Mouse (Mus musculus): ENCODE measurements at regions not wholly inside any gene's neighbourhood (a gene's known extent, or its start where the extent isn't known, plus 50 kb on each side); places are given as distances from the start of the nearest gene placed in this dataset.

GRCm38 (mm10) chr6:36004701-36005100 is 383.2 kb upstream of the Chrm2 start:
- Histone ChIP-seq H3K4me1 (no peaks in the 10 kb centered on the region), H3K9me3 (no peaks in the 10 kb centered on the region), H3K9ac (no peak overlapping the region), H3K36me3 (replicated peaks) (no peaks in the 10 kb centered on the region), H3K4me3 (no peak overlapping the region), H3K27ac (no peak overlapping the region), H3K27me3 (replicated peaks) (no peaks in the 10 kb centered on the region), H3K4me2 (no peak overlapping the region)
- no peak for ATAC-seq (replicated peaks)
- 43% methylated on average over 1 of the region's 1 CpGs for WGBS

GRCm38 (mm10) chr6:36002090-36002489 is 385.8 kb upstream of the Chrm2 start:
- Histone ChIP-seq H3K27me3 (replicated peaks) (no peaks in the 10 kb centered on the region), H3K36me3 (replicated peaks) (no peaks in the 10 kb centered on the region), H3K4me3 (no peak overlapping the region), H3K4me2 (no peak overlapping the region), H3K27ac (no peak overlapping the region), H3K9ac (no peak overlapping the region), H3K4me1 (0 out of 2 replicates have a peak, but pooled peaks cover 3% of the 10 kb centered on the region), H3K9me3 (no peaks in the 10 kb centered on the region)
- ATAC-seq (replicated peaks): no peak
- 79% methylated on average over 3 of the region's 3 CpGs for WGBS

DNA sequence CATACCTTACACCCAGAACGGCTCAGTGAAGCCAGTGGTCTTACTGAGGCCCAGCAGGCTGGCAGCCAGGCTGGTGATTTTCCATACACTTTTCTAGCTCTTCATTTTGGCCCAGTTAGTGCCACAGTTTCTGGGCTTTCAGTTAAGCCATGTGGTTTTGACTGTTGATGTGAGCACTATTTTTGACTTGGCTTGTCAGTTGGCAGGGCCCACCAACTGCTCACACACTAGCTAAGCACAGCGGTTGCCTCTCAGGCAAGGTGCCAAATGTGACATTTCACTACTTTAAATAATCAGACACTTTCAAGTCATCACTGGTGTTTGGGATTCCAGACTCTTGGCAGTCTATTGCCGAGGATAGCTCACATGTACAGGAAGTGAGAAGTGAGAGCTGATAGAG is 399.0 kb upstream of the Chrm2 start:
- ATAC-seq (replicated peaks): no peak

GRCm38 (mm10) chr6:35940071-35940470 is 400.4 kb upstream of the Mtpn start:
- ATAC-seq (replicated peaks): no peak
- H3K4me3 ChIP-seq: no peak overlapping the region
- WGBS: 87% methylated on average over 1 of the region's 1 CpGs

More for the DNA sequence above, 399.0 kb upstream of the Chrm2 start:
- Histone ChIP-seq H3K27ac (no peak overlapping the region), H3K36me3 (replicated peaks) (no peaks in the 10 kb centered on the region), H3K4me1 (no peaks in the 10 kb centered on the region), H3K9me3 (no peaks in the 10 kb centered on the region), H3K27me3 (replicated peaks) (no peaks in the 10 kb centered on the region), H3K4me2 (no peak overlapping the region), H3K9ac (no peak overlapping the region), H3K4me3 (no peak overlapping the region)
- 62% methylated on average over 3 of the region's 3 CpGs for WGBS

DNA sequence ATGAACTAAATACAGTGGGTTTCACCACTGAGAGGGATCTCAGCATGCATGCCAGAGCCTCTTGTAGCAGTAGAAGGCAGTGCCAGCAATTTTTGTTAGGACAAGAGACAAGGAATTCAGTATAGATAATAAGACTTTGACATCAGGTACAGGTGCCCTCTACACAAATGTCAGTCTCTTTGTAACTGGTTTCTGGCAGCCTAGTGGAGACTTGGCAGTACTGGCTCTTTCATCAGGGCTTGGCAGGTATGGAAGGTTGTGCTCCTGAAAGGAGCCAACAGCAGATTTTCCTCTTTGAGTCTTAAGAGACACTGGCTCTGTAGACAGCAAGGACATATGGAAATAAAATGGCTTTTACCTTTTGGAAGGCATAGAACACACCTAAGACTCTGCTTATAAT is 384.5 kb upstream of the Mtpn start:
- no peak overlapping the region for H3K27ac ChIP-seq
- no peak overlapping the region for H3K4me3 ChIP-seq
- no peaks in the 10 kb centered on the region for H3K36me3 ChIP-seq (replicated peaks)
- ATAC-seq (replicated peaks): no peak
- no peak overlapping the region for H3K4me2 ChIP-seq
- no peaks in the 10 kb centered on the region for H3K4me1 ChIP-seq
- no peaks in the 10 kb centered on the region for H3K27me3 ChIP-seq (replicated peaks)
- H3K9me3 ChIP-seq: no peaks in the 10 kb centered on the region
- no peak overlapping the region for H3K9ac ChIP-seq

More at GRCm38 (mm10) chr6:35940071-35940470, 400.4 kb upstream of the Mtpn start:
- H3K4me2 ChIP-seq: no peak overlapping the region
- no peaks in the 10 kb centered on the region for H3K36me3 ChIP-seq (replicated peaks)
- H3K27me3 ChIP-seq (replicated peaks): no peaks in the 10 kb centered on the region
- no peak overlapping the region for H3K9ac ChIP-seq
- H3K27ac ChIP-seq: no peak overlapping the region
- no peaks in the 10 kb centered on the region for H3K4me1 ChIP-seq
- H3K9me3 ChIP-seq: no peaks in the 10 kb centered on the region

GRCm38 (mm10) chr6:35897990-35898389 is 358.3 kb upstream of the Mtpn start:
- Histone ChIP-seq H3K27me3 (replicated peaks) (no peaks in the 10 kb centered on the region), H3K4me3 (no peak overlapping the region), H3K9me3 (no peaks in the 10 kb centered on the region), H3K4me1 (no peaks in the 10 kb centered on the region), H3K27ac (no peak overlapping the region), H3K36me3 (replicated peaks) (no peaks in the 10 kb centered on the region), H3K9ac (no peak overlapping the region), H3K4me2 (no peak overlapping the region)
- whole genome bisulfite sequencing: 48% methylated on average over 2 of the region's 2 CpGs
- ATAC-seq (replicated peaks): no peak

- no peak overlapping the region for H3K4me2 ChIP-seq
These were observed 356.0 kb upstream of the Mtpn start for GRCm38 (mm10) chr6:35895692-35896091.

GRCm38 (mm10) chr6:35874671-35875070 is 335.0 kb upstream of the Mtpn start:
- ATAC-seq (replicated peaks): no peak
- H3K27ac ChIP-seq: no peak overlapping the region
- 87% methylated on average over 6 of the region's 6 CpGs for WGBS

More at GRCm38 (mm10) chr6:35895692-35896091, 356.0 kb upstream of the Mtpn start:
- Histone ChIP-seq H3K27ac (no peak overlapping the region), H3K9me3 (no peaks in the 10 kb centered on the region), H3K4me1 (no peaks in the 10 kb centered on the region), H3K27me3 (replicated peaks) (no peaks in the 10 kb centered on the region), H3K9ac (no peak overlapping the region), H3K4me3 (no peak overlapping the region), H3K36me3 (replicated peaks) (no peaks in the 10 kb centered on the region)
- no peak for ATAC-seq (replicated peaks)
- 89% methylated on average over 2 of the region's 2 CpGs for WGBS

GRCm38 (mm10) chr6:35871388-35871787 is 331.7 kb upstream of the Mtpn start:
- no peaks in the 10 kb centered on the region for H3K27me3 ChIP-seq (replicated peaks)
- ATAC-seq (replicated peaks): no peak
- WGBS: 72% methylated on average over 7 of the region's 7 CpGs

More at GRCm38 (mm10) chr6:35874671-35875070, 335.0 kb upstream of the Mtpn start:
- H3K9ac ChIP-seq: no peak overlapping the region
- no peaks in the 10 kb centered on the region for H3K9me3 ChIP-seq
- no peaks in the 10 kb centered on the region for H3K4me1 ChIP-seq
- H3K4me3 ChIP-seq: no peak overlapping the region
- no peak overlapping the region for H3K4me2 ChIP-seq
- H3K27me3 ChIP-seq (replicated peaks): no peaks in the 10 kb centered on the region
- no peaks in the 10 kb centered on the region for H3K36me3 ChIP-seq (replicated peaks)

DNA sequence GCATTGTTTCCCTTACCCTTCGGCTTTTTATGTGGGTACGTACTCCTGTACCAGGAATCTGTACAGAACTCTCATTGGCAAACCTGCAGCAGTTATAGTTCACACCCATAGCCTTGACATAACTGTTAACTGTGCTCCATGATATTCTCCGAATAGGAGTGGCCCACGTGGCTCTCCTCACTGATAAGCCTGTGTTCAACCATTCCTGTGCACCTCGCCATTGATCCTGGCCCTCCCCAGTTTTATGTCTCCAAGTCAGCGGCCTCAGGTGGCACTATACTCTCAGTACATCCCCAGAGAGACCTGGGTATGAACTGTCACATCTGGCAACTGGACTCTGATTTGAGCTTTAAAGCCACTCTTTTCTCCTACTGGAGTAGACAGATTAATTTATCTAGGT is 324.5 kb upstream of the Mtpn start:
- 82% methylated on average over 6 of the region's 6 CpGs for WGBS
- no peak for ATAC-seq (replicated peaks)
- H3K4me3 ChIP-seq: no peak overlapping the region
- H3K4me1 ChIP-seq: no peaks in the 10 kb centered on the region
- H3K4me2 ChIP-seq: no peak overlapping the region
- no peak overlapping the region for H3K9ac ChIP-seq
- H3K36me3 ChIP-seq (replicated peaks): no peaks in the 10 kb centered on the region
- no peaks in the 10 kb centered on the region for H3K27me3 ChIP-seq (replicated peaks)
- no peaks in the 10 kb centered on the region for H3K9me3 ChIP-seq
- no peak overlapping the region for H3K27ac ChIP-seq

More at GRCm38 (mm10) chr6:35871388-35871787, 331.7 kb upstream of the Mtpn start:
- Histone ChIP-seq H3K4me2 (no peak overlapping the region), H3K9me3 (no peaks in the 10 kb centered on the region), H3K4me3 (no peak overlapping the region), H3K36me3 (replicated peaks) (no peaks in the 10 kb centered on the region), H3K4me1 (no peaks in the 10 kb centered on the region), H3K27ac (no peak overlapping the region), H3K9ac (no peak overlapping the region)

- no peaks in the 10 kb centered on the region for H3K27me3 ChIP-seq (replicated peaks)
- H3K4me1 ChIP-seq: no peaks in the 10 kb centered on the region
- no peak overlapping the region for H3K27ac ChIP-seq
- WGBS: 85% methylated on average over 5 of the region's 5 CpGs
- H3K9me3 ChIP-seq: no peaks in the 10 kb centered on the region
- H3K4me3 ChIP-seq: no peak overlapping the region
- no peak overlapping the region for H3K4me2 ChIP-seq
- no peaks in the 10 kb centered on the region for H3K36me3 ChIP-seq (replicated peaks)
- H3K9ac ChIP-seq: no peak overlapping the region
- ATAC-seq (replicated peaks): no peak
These were observed 314.3 kb upstream of the Mtpn start for GRCm38 (mm10) chr6:35853993-35854392.

DNA sequence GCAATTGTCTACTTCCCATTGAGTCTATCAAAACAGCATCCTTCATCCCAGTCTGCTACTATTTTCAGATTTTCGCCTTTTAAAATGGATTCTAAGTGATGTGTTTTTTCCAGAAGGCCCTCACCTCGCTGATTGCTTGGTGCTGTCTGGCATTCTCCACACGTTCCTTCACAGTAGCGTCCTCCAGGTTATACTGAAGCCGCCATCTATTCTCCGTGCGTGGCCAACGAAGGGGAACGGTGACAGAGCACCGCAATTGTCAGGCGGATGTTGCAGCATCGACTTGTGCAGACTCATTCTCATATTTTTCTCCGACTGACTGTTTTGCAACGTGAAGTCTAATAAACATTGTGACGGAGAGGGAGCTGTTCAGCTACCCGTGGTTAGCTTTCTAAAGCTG is 277.0 kb upstream of the Mtpn start:
- 75% methylated on average over 16 of the region's 16 CpGs for WGBS

DNA sequence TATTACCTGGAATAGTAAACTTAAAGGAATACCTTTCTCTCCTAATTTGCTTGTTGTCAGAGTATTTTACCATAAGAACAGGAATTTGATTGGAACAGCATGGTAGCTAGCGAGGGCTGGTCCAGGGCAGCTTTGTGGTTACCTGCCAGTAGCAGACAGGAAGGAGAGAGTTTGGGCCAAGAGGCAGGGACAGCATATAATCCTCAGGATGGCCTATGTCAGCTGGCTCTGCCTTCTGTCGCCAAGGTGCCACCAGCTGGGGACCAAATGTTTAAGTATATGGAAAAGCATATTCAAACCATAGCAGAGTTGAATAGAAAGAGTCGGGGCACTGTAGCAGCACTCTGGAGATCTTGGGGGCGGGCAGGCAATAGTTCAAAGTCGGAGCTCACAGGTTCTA is 274.8 kb upstream of the Mtpn start:
- Histone ChIP-seq H3K4me3 (no peak overlapping the region), H3K27me3 (replicated peaks) (no peaks in the 10 kb centered on the region), H3K27ac (no peak overlapping the region), H3K4me1 (no peaks in the 10 kb centered on the region), H3K36me3 (replicated peaks) (no peaks in the 10 kb centered on the region), H3K9ac (no peak overlapping the region), H3K9me3 (no peaks in the 10 kb centered on the region), H3K4me2 (no peak overlapping the region)
- no peak for ATAC-seq (replicated peaks)
- 85% methylated on average over 5 of the region's 5 CpGs for WGBS

More for the DNA sequence above, 277.0 kb upstream of the Mtpn start:
- H3K36me3 ChIP-seq (replicated peaks): no peaks in the 10 kb centered on the region
- H3K9me3 ChIP-seq: no peaks in the 10 kb centered on the region
- 0 out of 2 replicates have a peak, but pooled peaks have one; percentile 14 for ATAC-seq (replicated peaks)
- H3K4me1 ChIP-seq: no peaks in the 10 kb centered on the region
- no peak overlapping the region for H3K4me3 ChIP-seq
- no peak overlapping the region for H3K9ac ChIP-seq
- H3K4me2 ChIP-seq: no peak overlapping the region
- H3K27ac ChIP-seq: no peak overlapping the region
- H3K27me3 ChIP-seq (replicated peaks): no peaks in the 10 kb centered on the region

All from midbrain, embryonic 15.5 days (tissue).